Mouse (Mus musculus) forebrain, embryonic 15.5 days (tissue): ENCODE data around the gene Nln. TPM values are rescaled to one million over a fixed set of nuclear protein-coding genes. Genes with fewer than 3 reads are reported as not detected.

ENCODE experiments used
- ATAC-seq: fragments of 200-750 bp; cut with Nextera tagmentation; replicated peaks from 2 replicates; pipeline ENCODE4 v1.8.0; 2017; ENCODE audit warnings: mild to moderate bottlenecking, moderate TSS enrichment, moderate library complexity
- H3K27ac ChIP-seq: fragments of 300-500 bp; sonication (generic); replicated peaks from 2 replicates; pipeline ENCODE4 v1.5.1; 2015; ENCODE audit warnings: mild to moderate bottlenecking, inconsistent platforms
- H3K27me3 ChIP-seq: fragments of 300-500 bp; sonication (generic); 2 replicates; pipeline ENCODE4 v1.6.1; 2015; ENCODE audit warnings: inconsistent platforms
- H3K36me3 ChIP-seq: fragments of 300-500 bp; sonication (generic); 2 replicates; pipeline ENCODE4 v1.6.1; 2015; ENCODE audit warnings: mild to moderate bottlenecking, inconsistent platforms
- H3K4me1 ChIP-seq: fragments of 300-500 bp; sonication (generic); 2 replicates; pipeline ENCODE4 v1.6.1; 2015; ENCODE audit warnings: inconsistent platforms
- H3K4me2 ChIP-seq: fragments of 300-500 bp; sonication (generic); replicated peaks from 2 replicates; pipeline ENCODE4 v1.6.1; 2015; ENCODE audit warnings: mild to moderate bottlenecking, inconsistent platforms
- H3K4me3 ChIP-seq: fragments of 300-500 bp; sonication (generic); 2 replicates; pipeline ENCODE4 v1.5.1; 2015; ENCODE audit warnings: mild to moderate bottlenecking, inconsistent platforms
- H3K9ac ChIP-seq: fragments of 300-500 bp; sonication (generic); replicated peaks from 2 replicates; pipeline ENCODE4 v1.6.1; 2015; ENCODE audit warnings: mild to moderate bottlenecking, inconsistent platforms
- H3K9me3 ChIP-seq: fragments of 300-500 bp; sonication (generic); 2 replicates; pipeline ENCODE4 v1.6.1; 2016; ENCODE audit warnings: inconsistent platforms
- WGBS: fragments of 180-500 bp; shearing (Covaris S2); methylation state at CpG from one replicate; pipeline ENCODE4 v1.1.7; 2015; ENCODE audit warnings: mixed read lengths; 5-methylcytosine and 5-hydroxymethylcytosine counted together
- polyA plus RNA-seq: library from polyadenylated mRNA; unstranded; fragments of >200 nt; fragmentation: Nextera tagmentation; extraction: Ambion mirVana; gene quantifications from 2 replicates; pipeline ENCODE4 v1.2.1, GENCODE M21; 2015

The Nln gene
- polyA plus RNA-seq, 1 experiment from 2014 or later, result 38.1 TPM

GRCm38 (mm10) chr13:104061975-104062750, 47.3 kb downstream of the Nln start:
- Histone ChIP-seq H3K27ac (no peak overlapping the region), H3K36me3 (peaks cover 9% of the 10 kb centered on the region; the same call in 1 of the 2 replicates), H3K9me3 (no peaks in the 10 kb centered on the region), H3K4me3 (no peak overlapping the region), H3K9ac (no peak overlapping the region), H3K27me3 (no peaks in the 10 kb centered on the region), H3K4me2 (no peak overlapping the region), H3K4me1 (0 out of 2 replicates have a peak, but pooled peaks cover 3% of the 10 kb centered on the region)
- ATAC-seq, result peak; percentile 48; the same call in 1 of the 2 replicates
- 21% methylated on average over 2 of the region's 2 CpGs for WGBS

- Histone ChIP-seq H3K27me3 (no peaks in the 10 kb centered on the region), H3K9me3 (no peaks in the 10 kb centered on the region), H3K36me3 (peaks cover 6% of the 10 kb centered on the region; the same call in 1 of the 2 replicates), H3K9ac (no peak overlapping the region), H3K4me2 (no peak overlapping the region), H3K4me3 (no peak overlapping the region), H3K27ac (no peak overlapping the region), H3K4me1 (0 out of 2 replicates have a peak, but pooled peaks cover 3% of the 10 kb centered on the region)
- no peak for ATAC-seq
- 79% methylated on average over 1 of the region's 1 CpGs for WGBS
These were observed 49.2 kb downstream of the Nln start for GRCm38 (mm10) chr13:104060231-104060630.

DNA sequence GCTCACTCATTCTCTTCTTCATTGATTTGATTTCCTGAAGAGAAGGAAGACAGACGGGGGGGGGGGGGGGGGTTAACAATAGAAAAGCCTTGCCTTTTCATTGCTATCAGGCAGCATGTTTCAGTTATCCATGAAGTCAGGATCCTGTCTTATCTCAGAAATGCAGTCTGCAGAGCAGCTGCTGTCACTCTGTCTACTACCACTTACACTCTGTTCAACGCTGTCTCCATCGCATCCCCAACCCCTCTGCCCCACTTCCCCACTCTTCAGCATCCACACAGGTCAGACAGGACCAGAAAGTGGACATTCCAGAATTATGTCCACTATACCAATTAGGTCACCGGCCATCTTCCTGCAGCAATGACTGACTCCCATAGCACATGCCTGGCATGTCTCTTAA, 49.9 kb downstream of the Nln start:
- no peak overlapping the region for H3K9ac ChIP-seq
- no peak overlapping the region for H3K27ac ChIP-seq
- H3K9me3 ChIP-seq, result no peaks in the 10 kb centered on the region
- whole genome bisulfite sequencing, result 85% methylated on average over 4 of the region's 4 CpGs
- no peak for ATAC-seq
- peaks cover 6% of the 10 kb centered on the region; the same call in 1 of the 2 replicates for H3K36me3 ChIP-seq
- no peaks in the 10 kb centered on the region for H3K27me3 ChIP-seq
- no peak overlapping the region for H3K4me3 ChIP-seq
- H3K4me2 ChIP-seq, result no peak overlapping the region
- 0 out of 2 replicates have a peak, but pooled peaks cover 3% of the 10 kb centered on the region for H3K4me1 ChIP-seq

DNA sequence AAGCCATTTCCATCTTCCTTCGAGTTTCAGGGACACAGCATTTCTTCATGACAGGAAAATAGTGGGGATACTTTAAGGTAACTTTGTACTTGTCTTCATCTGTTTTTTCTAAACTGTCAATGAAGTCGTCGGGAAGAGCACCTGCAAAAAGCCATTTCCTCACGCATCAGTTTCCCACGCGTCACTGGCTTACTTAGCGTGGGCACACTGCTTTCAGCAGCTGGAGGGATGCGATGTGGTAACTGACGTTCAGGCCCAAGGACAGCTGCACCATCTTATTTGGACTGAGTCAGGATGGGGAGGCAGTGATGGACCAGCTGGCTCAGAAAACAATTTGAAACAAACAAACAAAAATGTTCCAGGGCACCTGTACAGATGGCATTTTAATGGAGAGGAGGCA, 50.7 kb downstream of the Nln start:
- Histone ChIP-seq H3K4me3 (no peak overlapping the region), H3K4me2 (no peak overlapping the region), H3K9ac (no peak overlapping the region), H3K4me1 (0 out of 2 replicates have a peak, but pooled peaks cover 3% of the 10 kb centered on the region), H3K27ac (no peak overlapping the region), H3K27me3 (no peaks in the 10 kb centered on the region), H3K36me3 (peaks cover 1% of the 10 kb centered on the region; the same call in 1 of the 2 replicates), H3K9me3 (no peaks in the 10 kb centered on the region)
- WGBS, result 90% methylated on average over 9 of the region's 9 CpGs
- ATAC-seq, result no peak

DNA sequence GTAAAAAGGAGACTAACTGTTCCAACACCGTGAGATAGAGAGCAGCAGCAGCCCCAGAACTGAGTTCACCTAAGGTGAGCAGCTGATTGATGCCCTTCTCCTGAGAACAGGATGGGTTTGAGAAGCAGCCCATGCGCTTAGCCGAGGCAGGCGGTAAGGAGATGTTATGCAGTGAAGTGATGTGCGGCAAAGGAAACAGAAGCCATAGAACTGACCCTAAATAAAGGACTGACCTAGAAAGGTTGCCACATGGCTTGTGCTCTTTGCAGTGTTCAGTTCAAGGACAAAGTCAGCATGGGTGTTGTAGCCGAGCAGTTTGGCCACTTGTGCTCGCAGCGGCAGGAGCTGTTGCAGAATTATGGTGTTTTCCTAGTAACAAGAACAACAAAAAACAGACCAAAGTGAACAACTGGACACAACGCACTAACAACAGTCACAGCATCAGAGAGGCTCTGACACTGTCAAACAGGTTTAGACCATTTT, 57.1 kb downstream of the Nln start:
- 90% methylated on average over 9 of the region's 9 CpGs for WGBS
- H3K4me1 ChIP-seq, result no peaks in the 10 kb centered on the region
- no peaks in the 10 kb centered on the region for H3K27me3 ChIP-seq
- no peak overlapping the region for H3K9ac ChIP-seq
- H3K4me2 ChIP-seq, result no peak overlapping the region
- no peak overlapping the region for H3K27ac ChIP-seq
- no peak overlapping the region for H3K4me3 ChIP-seq
- ATAC-seq, result no peak
- peaks cover 14% of the 10 kb centered on the region for H3K36me3 ChIP-seq
- no peaks in the 10 kb centered on the region for H3K9me3 ChIP-seq

DNA sequence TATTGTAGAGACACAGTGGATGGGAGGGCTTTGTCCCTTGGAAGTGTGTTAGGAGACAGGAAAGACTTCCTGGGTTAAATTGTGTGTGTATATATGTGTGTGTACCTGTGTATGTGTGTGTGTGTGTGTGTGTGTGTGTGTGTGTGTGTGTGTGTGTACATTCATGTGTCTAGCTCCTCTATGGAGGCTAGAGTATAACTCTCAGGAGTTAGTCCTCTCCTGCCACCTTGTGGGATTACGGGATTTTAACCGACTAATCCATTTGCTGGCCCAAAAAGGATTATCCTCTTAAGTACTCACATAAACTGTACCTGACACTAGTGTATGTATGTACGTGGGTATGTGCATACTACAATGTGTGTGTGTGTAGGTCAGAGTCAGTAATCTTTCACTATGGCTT, 60.6 kb downstream of the Nln start:
- Histone ChIP-seq H3K9ac (no peak overlapping the region), H3K27me3 (no peaks in the 10 kb centered on the region), H3K4me1 (no peaks in the 10 kb centered on the region), H3K36me3 (peaks cover 14% of the 10 kb centered on the region), H3K4me3 (no peak overlapping the region), H3K9me3 (no peaks in the 10 kb centered on the region), H3K27ac (no peak overlapping the region), H3K4me2 (no peak overlapping the region)
- WGBS, result 58% methylated on average over 3 of the region's 3 CpGs
- ATAC-seq, result peak; percentile 64

- Histone ChIP-seq H3K36me3 (peaks cover 5% of the 10 kb centered on the region; the same call in 1 of the 2 replicates), H3K4me2 (no peak overlapping the region), H3K9me3 (no peaks in the 10 kb centered on the region), H3K4me3 (no peak overlapping the region), H3K4me1 (no peaks in the 10 kb centered on the region; the same call in 1 of the 2 replicates), H3K9ac (no peak overlapping the region), H3K27me3 (no peaks in the 10 kb centered on the region), H3K27ac (no peak overlapping the region)
- no peak for ATAC-seq
- 90% methylated on average over 4 of the region's 4 CpGs for WGBS
These were observed 64.3 kb downstream of the Nln start for GRCm38 (mm10) chr13:104045108-104045507.

DNA sequence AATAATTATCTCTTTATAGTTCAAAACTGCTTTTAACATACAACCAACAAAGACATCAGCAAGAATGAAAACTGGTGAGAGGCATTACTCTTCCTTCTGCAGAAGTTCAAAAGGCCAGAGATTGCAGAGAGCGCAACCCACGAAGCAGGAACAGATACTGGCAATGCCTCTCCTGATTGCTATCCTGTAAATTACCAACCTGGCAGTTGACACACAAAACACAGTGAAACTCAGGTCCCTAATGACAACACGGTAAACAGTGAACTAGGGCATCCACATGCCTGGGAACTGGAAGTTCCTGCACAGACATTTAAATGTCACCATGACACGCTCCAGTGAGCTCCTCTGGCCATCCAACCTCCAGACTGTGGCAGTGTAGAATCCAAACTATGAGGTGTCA, 65.1 kb downstream of the Nln start:
- Histone ChIP-seq H3K36me3 (0 out of 2 replicates have a peak, but pooled peaks cover 3% of the 10 kb centered on the region), H3K9ac (no peak overlapping the region), H3K4me1 (no peaks in the 10 kb centered on the region; the same call in 1 of the 2 replicates), H3K4me2 (no peak overlapping the region), H3K4me3 (no peak overlapping the region), H3K27me3 (no peaks in the 10 kb centered on the region), H3K9me3 (no peaks in the 10 kb centered on the region), H3K27ac (no peak overlapping the region)
- 89% methylated on average over 4 of the region's 4 CpGs for WGBS
- ATAC-seq, result no peak

GRCm38 (mm10) chr13:104042738-104043137, 66.7 kb downstream of the Nln start:
- Histone ChIP-seq H3K9ac (no peak overlapping the region), H3K9me3 (no peaks in the 10 kb centered on the region), H3K27me3 (no peaks in the 10 kb centered on the region), H3K36me3 (no peaks in the 10 kb centered on the region), H3K4me3 (no peak overlapping the region), H3K27ac (no peak overlapping the region), H3K4me2 (no peak overlapping the region), H3K4me1 (peaks cover 14% of the 10 kb centered on the region)
- ATAC-seq, result no peak
- 91% methylated on average over 8 of the region's 8 CpGs for WGBS

DNA sequence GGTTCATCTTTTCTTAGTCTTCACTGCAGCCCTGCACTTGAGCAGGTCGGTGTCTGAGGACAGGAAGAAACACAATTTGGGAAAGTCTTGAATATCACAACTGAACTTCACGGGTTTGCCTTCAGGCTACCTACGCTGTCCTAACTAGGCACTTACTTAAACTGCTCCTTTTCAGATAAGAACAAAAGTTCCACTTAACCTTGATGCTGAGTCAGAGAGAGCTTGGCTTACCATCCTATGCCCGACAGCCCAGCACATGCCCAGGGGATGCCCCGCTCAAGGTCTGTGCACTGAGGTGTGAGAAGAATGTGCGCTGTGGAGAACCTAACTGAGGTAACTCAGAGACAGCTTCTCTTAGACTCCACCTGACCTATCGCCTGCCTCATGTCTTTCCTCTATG, 67.9 kb downstream of the Nln start:
- H3K4me1 ChIP-seq, result peaks cover 25% of the 10 kb centered on the region
- H3K27ac ChIP-seq, result no peak overlapping the region
- H3K36me3 ChIP-seq, result no peaks in the 10 kb centered on the region
- H3K9me3 ChIP-seq, result no peaks in the 10 kb centered on the region
- no peak overlapping the region for H3K4me3 ChIP-seq
- H3K27me3 ChIP-seq, result no peaks in the 10 kb centered on the region
- 92% methylated on average over 7 of the region's 7 CpGs for WGBS
- ATAC-seq, result no peak
- no peak overlapping the region for H3K9ac ChIP-seq
- no peak overlapping the region for H3K4me2 ChIP-seq

GRCm38 (mm10) chr13:104040950-104041349, 68.5 kb downstream of the Nln start:
- H3K4me2 ChIP-seq, result no peak overlapping the region
- H3K9ac ChIP-seq, result no peak overlapping the region
- H3K27ac ChIP-seq, result no peak overlapping the region
- no peaks in the 10 kb centered on the region for H3K27me3 ChIP-seq
- no peaks in the 10 kb centered on the region for H3K9me3 ChIP-seq
- peaks cover 29% of the 10 kb centered on the region for H3K4me1 ChIP-seq
- ATAC-seq, result no peak
- no peaks in the 10 kb centered on the region for H3K36me3 ChIP-seq
- whole genome bisulfite sequencing, result 87% methylated on average over 4 of the region's 4 CpGs
- no peak overlapping the region for H3K4me3 ChIP-seq

DNA sequence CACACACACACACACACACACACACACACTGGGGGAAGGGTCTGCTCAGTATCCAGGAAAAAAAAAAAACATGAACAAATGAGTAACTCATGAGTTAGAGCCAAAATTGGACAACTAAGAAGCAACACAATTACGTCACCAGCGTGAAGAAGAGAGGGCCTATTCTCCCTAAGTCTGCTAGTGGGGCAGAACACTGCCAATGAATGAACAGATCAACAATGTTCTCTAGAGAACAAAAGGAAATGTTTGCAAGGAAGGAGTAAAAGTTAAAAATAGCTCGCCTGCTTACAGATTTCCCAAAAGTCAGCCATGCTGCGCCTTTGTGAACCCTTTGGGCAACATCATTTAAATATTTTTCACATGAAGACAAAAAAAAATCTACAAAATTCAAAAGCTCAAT, 69.6 kb downstream of the Nln start:
- ATAC-seq, result no peak
- no peak overlapping the region for H3K4me3 ChIP-seq
- no peaks in the 10 kb centered on the region for H3K27me3 ChIP-seq
- H3K4me1 ChIP-seq, result peaks cover 38% of the 10 kb centered on the region
- H3K9ac ChIP-seq, result no peak overlapping the region
- H3K4me2 ChIP-seq, result no peak overlapping the region
- no peaks in the 10 kb centered on the region for H3K36me3 ChIP-seq
- no peak overlapping the region for H3K27ac ChIP-seq
- H3K9me3 ChIP-seq, result no peaks in the 10 kb centered on the region
- WGBS, result 41% methylated on average over 4 of the region's 4 CpGs
